Mouse (Mus musculus): Measurements from ENCODE around the gene Brwd1. TPM values are rescaled to one million over a fixed set of nuclear protein-coding genes. Genes with fewer than 3 reads are reported as not detected.
A peak's percentile ranks its signal among the peaks of the same experiment; 100 is the strongest.

Gene Brwd1
- total and polyA plus RNA-seq, 3 experiments = 4.3 to 8.1 (median 4.4) TPM

DNA sequence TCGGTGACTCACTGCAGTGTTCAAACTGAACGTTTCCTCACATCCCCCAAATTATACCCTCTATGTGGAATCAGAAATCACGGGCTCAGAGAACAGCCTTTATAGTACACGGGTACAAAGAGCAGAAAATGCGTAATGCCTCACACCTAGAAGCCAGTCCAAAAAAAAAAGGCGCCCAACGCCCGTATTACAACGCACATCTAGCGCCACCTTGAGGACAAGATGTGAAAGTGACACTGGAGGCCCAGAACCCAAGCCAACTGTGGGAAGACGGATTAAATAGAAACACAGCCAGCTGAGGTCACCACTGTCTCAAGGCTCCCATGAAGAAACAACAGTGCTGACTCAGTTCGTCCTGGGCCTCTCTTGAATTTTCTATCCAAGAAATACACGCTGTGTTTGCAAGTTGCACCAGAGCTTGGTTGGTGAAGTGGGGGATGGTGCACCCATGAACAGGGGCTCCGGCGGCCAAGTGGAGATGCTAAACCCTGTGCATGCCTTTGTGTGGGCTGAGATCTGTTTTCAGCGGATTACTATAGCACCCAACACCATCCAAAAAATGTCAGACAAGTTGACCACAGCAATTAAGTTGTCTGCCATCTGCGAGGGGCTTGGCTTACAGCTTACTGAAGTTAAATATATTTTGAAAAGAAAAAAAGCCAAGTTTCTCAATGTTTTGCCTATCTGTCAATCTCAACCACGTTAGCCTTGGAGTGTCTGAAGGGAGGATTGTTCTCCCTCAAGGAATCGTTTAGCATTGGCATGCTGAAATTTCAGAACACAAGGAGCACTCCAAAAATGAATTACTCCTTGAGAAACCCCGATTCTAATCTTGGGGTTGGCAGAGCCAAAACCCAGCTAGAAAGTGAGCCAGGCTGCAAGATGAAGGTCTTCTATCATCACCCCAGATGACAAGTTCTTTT lies 136.7 kb downstream of the Brwd1 start (continued):
- TF ChIP-seq EP300 (IDR thresholded peaks at IDR 0.05; ENCODE audit: low read length) = no peak
- peak; percentile 99 for TF ChIP-seq SMC3 (IDR thresholded peaks at IDR 0.05; ENCODE audit: low read depth, low read length)
- TF ChIP-seq POLR2A (IDR thresholded peaks at IDR 0.05; ENCODE audit: low read depth, low read length) = no peak
- TF ChIP-seq PAX5 (IDR thresholded peaks at IDR 0.05; ENCODE audit: low read length) = no peak
- peak; percentile 35; the same call in 1 of the 2 replicates for TF ChIP-seq JUND (conservative IDR thresholded peaks at IDR 0.05; ENCODE audit: low read depth, low read length)
- TF ChIP-seq USF2 (conservative IDR thresholded peaks at IDR 0.05; ENCODE audit: low read depth, low read length) = no peak
- peak; percentile 93 to 99 for TF ChIP-seq CTCF (conservative IDR thresholded peaks at IDR 0.05 in 1 of 2, IDR thresholded peaks at IDR 0.05 in 1 of 2; ENCODE audit: low read depth in 2 of 2, low read length in 2 of 2)
- no peak for TF ChIP-seq MXI1 (IDR thresholded peaks at IDR 0.05; ENCODE audit: low read depth, low read length)
- no peak for TF ChIP-seq HCFC1 (IDR thresholded peaks at IDR 0.05; ENCODE audit: low read depth, low read length)
- no peak for TF ChIP-seq RCOR1 (conservative IDR thresholded peaks at IDR 0.05; ENCODE audit: low read depth, low read length)
- TF ChIP-seq ZNF384 (IDR thresholded peaks at IDR 0.05; ENCODE audit: low read depth, low read length) = peak; percentile 99

GRCm38 (mm10) chr16:95943186-95943585 lies 139.1 kb downstream of the Brwd1 start:
- in situ Hi-C loops (cut with MboI; ENCODE audit: low pct_ligation_motif_present, low pct_unique_long_range_greater_than_20kb, low sequenced_read_pairs) = loop anchor here (10.0 kb wide), 1 partner anchor 288 kb away; no protein-coding TSS in a partner anchor
- peaks cover 11% of the 10 kb centered on the region for H3K9me3 ChIP-seq (replicated peaks; ENCODE audit: low read length)
- no peak for DNase-seq (ENCODE audit: extremely low read depth)
- TF ChIP-seq MAFK (IDR thresholded peaks at IDR 0.05; ENCODE audit: insufficient replicate concordance, low read length) (no peak), TCF12 (IDR thresholded peaks at IDR 0.05; ENCODE audit: low read depth, low read length) (no peak), ZC3H11A (IDR thresholded peaks at IDR 0.05; ENCODE audit: low read depth, low read length) (no peak), BHLHE40 (IDR thresholded peaks at IDR 0.05; ENCODE audit: low read depth, low read length) (no peak), MYC (IDR thresholded peaks at IDR 0.05; ENCODE audit: low read depth, low read length) (no peak), ZMIZ1 (IDR thresholded peaks at IDR 0.05; ENCODE audit: low read depth, low read length) (no peak), MXI1 (IDR thresholded peaks at IDR 0.05; ENCODE audit: low read depth, low read length) (no peak), USF2 (conservative IDR thresholded peaks at IDR 0.05; ENCODE audit: low read depth, low read length) (no peak), JUN (IDR thresholded peaks at IDR 0.05; ENCODE audit: insufficient read depth, low read depth, low read length) (no peak), ETS1 (conservative IDR thresholded peaks at IDR 0.05; ENCODE audit: low read depth, low read length) (no peak), CHD2 (IDR thresholded peaks at IDR 0.05; ENCODE audit: low read length) (no peak), MAX (IDR thresholded peaks at IDR 0.05; ENCODE audit: low read length) (no peak), RCOR1 (conservative IDR thresholded peaks at IDR 0.05; ENCODE audit: low read depth, low read length) (no peak), JUND (conservative IDR thresholded peaks at IDR 0.05; ENCODE audit: low read depth, low read length) (no peak), EP300 (IDR thresholded peaks at IDR 0.05; ENCODE audit: low read length) (no peak), ZKSCAN1 (IDR thresholded peaks at IDR 0.05; ENCODE audit: borderline replicate concordance, low read depth, low read length) (no peak), ELF1 (IDR thresholded peaks at IDR 0.05; ENCODE audit: low read depth, low read length) (no peak), HCFC1 (IDR thresholded peaks at IDR 0.05; ENCODE audit: low read depth, low read length) (no peak)
- H3K4me1 ChIP-seq (ENCODE audit: control insufficient read depth in 1 of 2, insufficient read depth in 2 of 2) = peaks cover 4 to 14% of the 10 kb centered on the region in 2 experiments
- peaks cover 2% of the 10 kb centered on the region for H3K27me3 ChIP-seq (replicated peaks)
- peaks cover 0 to 6% of the 10 kb centered on the region in 2 experiments for H3K36me3 ChIP-seq (replicated peaks in 1 of 2; ENCODE audit: control insufficient read depth in 1 of 2, insufficient read depth in 1 of 2, low read length in 1 of 2)
- dilution Hi-C loops (cut with MboI; ENCODE audit: extremely low pct_ligation_motif_present, extremely low pct_unique_long_range_greater_than_20kb, low sequenced_read_pairs) = no loop called here
- no peak overlapping the region for H3K4me3 ChIP-seq (replicated peaks in 1 of 3; ENCODE audit: low read depth in 2 of 3, low read length in 2 of 3, poor library complexity in 1 of 3)
- no peak overlapping the region for H3K4me2 ChIP-seq (ENCODE audit: insufficient read depth, low read depth, poor library complexity, severe bottlenecking)
- no peak overlapping the region for H3K27ac ChIP-seq (ENCODE audit: insufficient read depth, low read depth)
- no peak overlapping the region for H3K9ac ChIP-seq (ENCODE audit: insufficient read depth, low read depth)
- no peaks in the 10 kb centered on the region for H3K79me2 ChIP-seq (replicated peaks; ENCODE audit: control insufficient read depth, extremely low read depth, insufficient read depth, poor library complexity, severe bottlenecking)

Other genes starting within 250 kb of the Brwd1 start
- gene Psmg1, start 91.6 kb downstream of the Brwd1 start, total RNA-seq (2012; rRNA removed) = 134 and 146 TPM in 2 replicates
- 250 and 256 TPM in 2 replicates for gene Psmg1, start 91.6 kb downstream of the Brwd1 start, total RNA-seq (2014; rRNA removed)
- gene Psmg1, start 91.6 kb downstream of the Brwd1 start, polyA plus RNA-seq (2012; ENCODE audit: insufficient read length, low read depth) = 198 and 220 TPM in 2 replicates
- gene Hmgn1, start 45.2 kb upstream of the Brwd1 start, total RNA-seq (2012; rRNA removed) = 243 and 304 TPM in 2 replicates
- gene Hmgn1, start 45.2 kb upstream of the Brwd1 start, total RNA-seq (2014; rRNA removed) = 394 and 426 TPM in 2 replicates
- gene Hmgn1, start 45.2 kb upstream of the Brwd1 start, polyA plus RNA-seq (2012; ENCODE audit: insufficient read length, low read depth) = 745 and 979 TPM in 2 replicates
- gene Wrb, start 62.9 kb upstream of the Brwd1 start, total RNA-seq (2012; rRNA removed) = 34.5 and 40.3 TPM in 2 replicates
- 58.8 and 59.7 TPM in 2 replicates for gene Wrb, start 62.9 kb upstream of the Brwd1 start, total RNA-seq (2014; rRNA removed)
- gene Wrb, start 62.9 kb upstream of the Brwd1 start, polyA plus RNA-seq (2012; ENCODE audit: insufficient read length, low read depth) = 45.2 and 51.3 TPM in 2 replicates
- gene Lca5l, start 109.7 kb upstream of the Brwd1 start, total RNA-seq (2012; rRNA removed) = 0.04 TPM in 1 of 2 replicates, not detected in the other
- not detected in 2 replicates for gene Lca5l, start 109.7 kb upstream of the Brwd1 start, total RNA-seq (2014; rRNA removed)
- gene Lca5l, start 109.7 kb upstream of the Brwd1 start, polyA plus RNA-seq (2012; ENCODE audit: insufficient read length, low read depth) = 0.33 and 0.37 TPM in 2 replicates
- gene Sh3bgr, start 117.9 kb upstream of the Brwd1 start, total RNA-seq (2012; rRNA removed) = 0.38 TPM in 1 of 2 replicates, not detected in the other
- gene Sh3bgr, start 117.9 kb upstream of the Brwd1 start, total RNA-seq (2014; rRNA removed) = not detected in 2 replicates
- gene Sh3bgr, start 117.9 kb upstream of the Brwd1 start, polyA plus RNA-seq (2012; ENCODE audit: insufficient read length, low read depth) = 0.70 and 1.6 TPM in 2 replicates
- gene B3galt5, start 153.3 kb upstream of the Brwd1 start, total RNA-seq (2012; rRNA removed) = 0.04 and 0.13 TPM in 2 replicates
- gene B3galt5, start 153.3 kb upstream of the Brwd1 start, total RNA-seq (2014; rRNA removed) = 0.23 and 0.26 TPM in 2 replicates
- 0.57 and 0.87 TPM in 2 replicates for gene B3galt5, start 153.3 kb upstream of the Brwd1 start, polyA plus RNA-seq (2012; ENCODE audit: insufficient read length, low read depth)

All from CH12.LX (cell line).